Mouse (Mus musculus) adrenal gland, postnatal 36 days (tissue): ENCODE data around the gene Ubxn7. TPM values are rescaled to one million over a fixed set of nuclear protein-coding genes. Genes with fewer than 3 reads are reported as not detected.

Experiments used
- DNase-seq, 2 experiments: peaks; one replicate each; pipeline ENCODE4 v3.0.0; 2021; ENCODE audit warnings: mixed read lengths in 1 of 2
- total RNA-seq, 2 experiments: library from RNA; stranded (reverse); gene quantifications; 2 replicates each; pipeline ENCODE4 v1.2.3; 2021

Ubxn7 gene
- total RNA-seq, 2 experiments from 2014 or later, result 57.4 to 70.5 TPM

DNA sequence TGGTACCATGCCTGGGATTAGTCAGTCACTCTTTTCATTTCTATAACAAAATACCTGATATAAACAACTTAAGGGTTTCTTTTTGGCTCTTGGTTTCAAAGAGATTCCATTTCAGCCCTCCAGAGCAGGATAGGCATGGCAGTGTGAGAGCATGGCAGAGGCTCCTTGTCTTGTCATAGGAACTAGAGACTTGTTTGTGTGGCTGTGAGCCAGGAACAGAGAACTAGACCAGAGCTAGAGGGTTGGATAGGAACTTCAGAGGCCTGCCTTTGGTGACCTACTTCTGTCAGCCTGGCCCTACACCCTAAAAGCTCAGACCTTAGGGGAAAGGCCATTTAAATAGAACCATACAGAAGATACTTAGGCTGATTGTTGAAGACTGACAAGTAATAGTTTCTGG, 50.8 kb downstream of the Ubxn7 start:
- DNase-seq, result no peak

DNA sequence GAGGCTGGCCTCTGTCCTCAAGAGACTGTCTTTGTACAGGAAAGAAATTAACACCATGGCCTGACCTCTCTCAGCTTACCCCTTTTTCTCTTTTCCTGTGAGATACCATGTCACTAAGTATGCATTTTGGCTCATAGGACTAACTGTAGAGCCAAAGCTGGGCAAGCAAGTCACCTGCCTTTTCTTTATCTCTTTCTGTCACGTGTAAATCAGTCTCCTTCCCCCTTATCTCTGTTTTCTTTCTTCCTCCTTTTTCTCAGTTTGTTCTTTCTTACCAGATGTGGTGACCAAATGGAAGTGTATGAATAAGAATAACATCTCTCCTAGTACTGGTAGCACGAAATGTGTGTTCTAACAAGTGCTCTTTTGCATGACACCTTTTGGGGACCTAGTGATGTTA, 52.8 kb downstream of the Ubxn7 start:
- no peak for DNase-seq

DNA sequence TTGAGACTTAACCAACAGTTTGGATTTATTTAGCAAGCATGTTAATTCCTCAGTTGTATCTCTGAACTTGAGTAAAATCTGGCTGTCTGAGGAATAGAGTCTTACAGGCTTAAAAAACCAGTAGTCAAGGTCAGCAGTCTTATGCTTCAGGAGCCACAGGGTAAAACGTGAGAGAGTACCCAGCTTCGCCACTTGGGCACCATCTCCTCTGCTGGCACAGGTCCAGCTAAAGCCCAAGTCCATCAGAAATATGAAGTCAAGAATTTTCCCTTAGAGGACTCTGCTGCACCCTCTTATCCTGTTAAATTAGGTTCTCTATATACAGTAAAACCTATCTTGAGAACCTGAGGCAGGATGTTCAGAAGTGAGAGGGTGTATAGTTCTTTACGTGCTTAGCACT, 54.8 kb downstream of the Ubxn7 start:
- no peak for DNase-seq

DNA sequence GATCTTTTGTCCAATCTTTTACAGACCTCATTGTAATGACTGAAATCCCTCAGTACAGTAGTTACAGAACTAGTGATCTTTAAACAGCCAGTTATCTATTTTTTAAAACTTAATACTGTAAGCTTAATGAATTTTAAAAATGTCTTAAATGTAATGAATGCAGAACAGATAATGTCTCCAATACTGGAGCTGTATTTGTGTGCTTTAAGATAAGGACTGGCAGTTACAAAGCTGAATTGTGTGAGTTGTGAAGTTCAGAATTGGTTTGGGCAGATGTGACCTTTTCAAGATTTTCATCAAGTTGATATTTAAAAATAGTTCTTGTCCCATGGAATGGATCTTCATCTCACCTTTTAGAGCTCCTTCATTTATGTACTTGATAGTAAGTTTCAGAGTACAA, 57.0 kb downstream of the Ubxn7 start:
- no peak for DNase-seq

DNA sequence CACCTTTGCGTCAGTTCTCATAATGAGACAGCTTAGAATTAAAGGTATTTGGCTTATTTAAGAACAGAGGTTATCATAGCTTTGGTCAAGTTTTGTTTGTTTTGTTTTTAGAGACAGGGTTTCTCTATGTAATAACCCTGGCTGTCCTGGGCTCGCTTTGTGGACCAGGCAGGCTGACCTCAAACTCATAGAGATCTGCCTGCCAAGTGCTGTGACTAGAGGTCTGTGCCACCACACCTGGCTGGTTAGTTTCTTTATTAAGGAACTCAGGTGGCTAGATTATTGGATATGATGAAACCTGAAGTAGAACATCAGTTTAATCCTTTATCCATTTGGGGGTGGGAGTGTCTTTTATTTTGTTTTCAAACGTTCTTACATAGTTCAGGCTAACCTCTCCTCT, 57.8 kb downstream of the Ubxn7 start:
- DNase-seq, result no peak

DNA sequence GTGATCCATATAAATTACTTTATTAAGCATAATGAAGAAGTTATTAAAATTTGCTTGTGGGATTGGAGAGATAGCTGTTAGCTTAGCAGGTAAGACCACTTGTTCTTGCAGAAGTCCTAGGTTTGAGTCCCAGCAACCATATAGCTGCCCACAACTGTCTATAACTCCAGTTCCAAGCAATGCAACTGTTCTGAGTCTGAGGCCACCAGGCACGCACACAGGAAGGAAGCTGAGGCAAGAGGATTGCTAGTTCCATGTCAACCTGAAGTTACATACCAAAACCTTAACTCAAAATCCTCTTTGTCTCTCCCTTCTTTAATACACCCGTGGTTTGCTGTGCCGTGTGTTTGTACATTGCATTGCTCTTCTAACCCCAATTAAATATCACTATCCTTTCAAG, 58.8 kb downstream of the Ubxn7 start:
- no peak for DNase-seq

DNA sequence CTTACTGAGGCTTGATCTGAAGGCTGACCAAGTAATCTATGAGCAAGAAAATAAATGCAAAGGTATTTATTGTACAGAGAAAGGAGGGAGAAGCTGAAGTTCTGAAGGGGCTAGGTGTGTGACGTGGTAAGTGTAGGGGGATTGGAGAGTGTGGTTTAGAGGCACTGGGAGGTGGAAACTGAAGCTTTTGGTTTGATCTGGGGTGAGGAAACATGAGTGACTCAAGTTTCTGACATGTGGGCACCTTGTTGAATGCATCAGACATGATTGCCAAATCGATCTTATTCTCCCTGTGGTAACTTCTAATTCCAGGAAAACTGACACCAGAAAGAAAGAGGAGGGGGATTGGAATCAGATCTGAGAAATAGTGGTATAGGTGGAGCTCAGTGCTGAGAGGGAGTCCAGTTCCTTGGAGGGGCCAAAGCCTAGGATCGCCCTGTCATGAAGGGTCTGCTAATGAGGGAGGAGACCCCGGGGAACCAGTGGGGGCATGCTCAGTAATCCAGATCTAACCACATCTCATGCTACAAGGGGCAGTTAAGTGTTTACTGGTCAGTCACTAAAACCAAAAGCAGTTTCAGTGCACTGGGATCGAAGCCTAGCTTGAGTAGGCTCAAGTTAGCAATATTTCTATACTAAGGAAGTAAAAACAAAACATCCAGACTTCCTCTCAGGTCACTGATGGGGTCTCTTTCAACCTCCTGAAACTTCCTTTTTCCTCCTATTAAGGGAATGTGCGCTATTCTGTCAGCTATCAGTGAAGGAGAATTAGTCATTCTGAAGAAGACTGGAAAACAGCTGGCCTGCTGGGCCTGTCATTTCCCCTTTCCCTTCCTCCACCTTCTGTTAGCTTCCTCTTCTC, 63.9 kb downstream of the Ubxn7 start:
- DNase-seq, result no peak

DNA sequence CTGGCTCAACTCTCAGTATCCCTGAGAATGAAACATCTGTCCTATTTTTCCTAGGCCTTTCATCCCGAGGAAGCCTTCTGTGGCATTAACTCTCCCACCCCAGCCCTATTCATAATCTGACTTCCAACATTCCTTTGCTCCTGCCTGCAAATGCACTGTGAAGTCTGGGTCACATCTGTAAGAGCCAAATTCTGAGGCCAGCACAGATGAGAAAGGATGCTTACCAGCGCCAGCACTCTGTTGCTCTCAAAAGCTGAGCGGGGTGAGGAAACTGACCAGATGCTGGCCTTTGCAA, 64.4 kb downstream of the Ubxn7 start:
- DNase-seq, result no peak

DNA sequence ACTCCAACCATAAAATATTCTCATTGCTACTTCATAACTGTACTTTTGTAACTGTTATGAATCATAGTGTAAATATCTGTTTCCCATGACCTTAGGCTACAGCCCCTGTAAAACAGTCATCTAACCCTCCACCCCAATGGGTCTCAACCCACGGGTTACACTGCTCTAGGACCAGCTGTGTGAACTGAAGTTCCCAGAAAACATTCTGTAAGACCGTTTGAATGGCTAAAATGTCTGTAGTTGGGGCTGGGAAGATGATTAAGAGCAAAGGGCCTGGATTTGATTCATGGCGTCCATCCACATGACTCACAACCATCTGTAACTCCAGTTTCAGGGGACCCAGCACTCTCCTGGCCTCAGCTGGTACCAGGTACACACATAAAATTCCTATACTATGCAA, 66.1 kb downstream of the Ubxn7 start:
- DNase-seq, result peak; percentile 9 to 16

DNA sequence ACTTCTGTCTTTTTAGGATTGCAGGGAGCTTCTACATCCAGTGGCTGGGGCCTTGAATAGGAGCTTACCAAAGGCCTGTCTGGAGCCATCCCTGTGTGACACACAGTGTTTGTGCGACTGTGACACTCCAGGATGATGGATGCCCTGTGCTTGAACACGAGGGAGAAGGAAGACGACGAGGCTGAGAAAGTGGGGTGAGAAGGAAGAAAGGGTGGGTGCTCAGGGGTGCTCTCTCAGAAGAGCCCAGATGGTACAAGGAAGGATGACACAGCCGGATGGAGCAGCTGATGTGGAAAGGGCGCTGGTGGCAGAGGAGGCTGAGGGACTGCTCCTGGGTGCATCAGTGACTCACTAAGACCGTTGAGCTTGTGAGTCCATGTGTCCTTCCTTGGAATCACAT, 68.2 kb downstream of the Ubxn7 start, which contains the start of gene Tm4sf19:
Gene Tm4sf19 (plus strand): TSS at position 240 of the 400 bp plus-strand sequence.
- peak; percentile 8 to 15 for DNase-seq

DNA sequence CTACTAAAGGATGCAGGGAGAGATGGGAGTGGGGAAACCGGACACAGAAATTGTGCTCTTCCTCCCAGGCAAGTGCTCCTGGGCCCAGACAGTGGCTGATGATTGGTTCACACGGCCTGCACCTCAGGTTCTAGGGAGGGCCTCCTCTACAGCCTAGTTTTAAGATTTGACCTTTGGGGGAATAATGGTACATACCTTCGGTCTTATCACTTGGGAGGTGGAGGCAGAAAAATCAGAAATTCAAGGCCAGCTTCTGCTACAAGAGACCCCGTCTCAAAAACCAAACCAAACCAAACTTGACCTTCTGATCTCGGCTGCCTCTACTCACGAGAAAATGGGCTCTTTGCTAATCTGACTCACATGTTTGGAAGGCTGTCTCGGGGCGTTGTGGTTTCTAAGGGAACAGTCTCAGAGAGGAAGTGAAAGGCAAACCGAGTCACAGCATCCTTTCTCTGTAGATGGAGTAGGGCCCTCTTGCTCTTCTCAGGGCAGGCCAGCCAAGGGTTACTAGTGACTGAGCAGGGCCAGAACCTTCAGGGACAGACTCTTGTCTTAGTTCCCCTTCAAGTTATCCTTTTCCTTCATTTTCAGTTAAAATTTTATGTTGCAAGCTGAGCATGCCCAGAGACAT, 69.4 kb downstream of the Ubxn7 start:
- no peak for DNase-seq

DNA sequence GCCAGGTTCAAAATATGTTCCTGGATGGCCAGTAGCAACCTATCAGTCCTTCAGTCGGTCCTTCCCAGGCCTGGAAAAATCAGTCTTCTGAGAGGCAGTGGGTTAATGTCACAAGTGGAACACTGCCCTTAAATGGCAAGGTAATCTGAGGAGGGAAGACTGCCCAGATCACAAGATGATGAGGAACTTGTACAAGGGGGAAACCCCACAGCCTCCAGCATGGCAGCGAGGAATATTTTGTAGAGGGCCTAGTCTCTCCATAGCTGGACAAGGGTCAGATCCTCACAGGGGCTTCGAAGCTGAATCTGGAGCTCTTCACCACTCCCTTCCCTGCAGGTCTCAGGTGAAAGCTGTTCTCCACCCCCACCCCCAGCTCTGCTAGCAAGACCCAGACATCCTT, 70.8 kb downstream of the Ubxn7 start:
- no peak for DNase-seq

DNA sequence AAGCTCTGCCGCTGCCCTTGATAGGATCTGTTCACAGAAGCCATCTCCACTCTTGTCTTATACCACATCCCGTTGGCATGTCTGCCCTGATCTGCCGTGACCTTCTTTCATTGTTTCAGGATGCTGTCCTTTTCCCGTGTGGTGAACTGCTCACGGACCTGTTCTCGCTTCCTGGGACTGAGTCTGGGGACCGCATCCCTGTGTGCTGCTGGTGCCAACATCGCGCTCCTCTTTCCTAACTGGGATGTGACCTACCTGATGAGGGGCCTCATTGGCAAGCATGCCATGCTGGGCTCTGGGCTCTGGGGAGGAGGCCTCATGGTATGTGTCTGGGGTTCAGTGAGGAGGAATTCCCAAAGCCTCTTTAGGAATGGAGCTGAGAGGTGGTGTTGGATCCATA, 73.7 kb downstream of the Ubxn7 start:
- no peak for DNase-seq

DNA sequence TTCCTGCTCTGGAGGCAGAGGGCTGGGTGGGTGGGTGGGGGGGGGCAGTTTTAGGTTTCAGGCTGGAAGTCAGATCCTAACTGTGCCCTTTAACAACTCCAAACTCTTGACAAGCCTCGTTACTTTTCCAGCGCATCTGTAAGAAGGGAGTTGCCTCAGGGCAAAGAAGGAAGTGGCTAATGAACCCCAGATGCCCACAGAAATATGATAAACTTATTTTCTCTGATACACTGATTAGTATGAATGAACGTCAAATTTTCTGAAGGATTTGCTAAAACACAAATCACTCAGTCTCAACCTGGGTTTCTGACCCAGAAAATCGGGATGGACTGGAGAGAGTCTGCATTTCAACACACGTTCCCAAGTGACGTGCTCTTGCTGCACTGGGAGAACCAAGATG, 74.6 kb downstream of the Ubxn7 start:
- DNase-seq, result no peak

DNA sequence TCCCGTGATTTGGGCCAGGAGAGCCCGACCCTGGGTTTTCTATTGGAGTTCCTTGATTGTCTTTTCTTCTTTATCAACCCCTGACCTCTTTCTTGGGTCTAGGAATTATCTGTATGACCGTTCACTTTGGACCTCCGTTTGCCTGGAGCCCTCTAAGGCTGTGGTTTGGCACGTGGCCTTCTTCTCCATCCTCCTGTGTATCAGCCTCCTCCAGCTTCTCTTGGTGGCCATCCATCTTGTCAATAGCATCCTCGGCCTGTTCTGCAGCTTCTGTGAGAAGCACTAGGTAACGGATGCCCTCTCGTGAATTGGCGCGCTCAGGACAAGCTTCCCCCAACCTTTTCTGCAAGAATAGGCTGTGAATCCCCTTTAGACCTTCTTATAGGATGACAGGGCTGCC, 75.7 kb downstream of the Ubxn7 start:
- DNase-seq, result no peak

DNA sequence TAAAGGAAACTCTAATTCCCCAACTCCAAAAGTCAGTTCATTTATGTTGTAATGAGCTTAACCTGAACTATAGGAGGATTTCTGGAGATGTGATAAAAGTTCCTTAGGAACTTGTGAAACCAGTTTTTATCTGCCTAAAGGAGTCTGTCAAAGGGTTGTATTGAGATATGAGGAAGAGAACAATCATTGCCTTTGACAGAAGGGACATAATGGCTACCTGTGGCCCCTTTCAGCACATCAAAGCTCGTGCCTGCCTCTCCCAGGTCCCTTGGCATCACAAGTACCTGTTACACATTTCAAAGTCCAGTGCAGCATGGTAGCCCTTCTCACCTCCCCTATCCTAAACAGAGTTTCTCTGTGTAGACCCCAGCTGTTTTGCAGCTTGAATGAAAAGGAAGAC, 85.4 kb downstream of the Ubxn7 start:
- DNase-seq, result no peak

DNA sequence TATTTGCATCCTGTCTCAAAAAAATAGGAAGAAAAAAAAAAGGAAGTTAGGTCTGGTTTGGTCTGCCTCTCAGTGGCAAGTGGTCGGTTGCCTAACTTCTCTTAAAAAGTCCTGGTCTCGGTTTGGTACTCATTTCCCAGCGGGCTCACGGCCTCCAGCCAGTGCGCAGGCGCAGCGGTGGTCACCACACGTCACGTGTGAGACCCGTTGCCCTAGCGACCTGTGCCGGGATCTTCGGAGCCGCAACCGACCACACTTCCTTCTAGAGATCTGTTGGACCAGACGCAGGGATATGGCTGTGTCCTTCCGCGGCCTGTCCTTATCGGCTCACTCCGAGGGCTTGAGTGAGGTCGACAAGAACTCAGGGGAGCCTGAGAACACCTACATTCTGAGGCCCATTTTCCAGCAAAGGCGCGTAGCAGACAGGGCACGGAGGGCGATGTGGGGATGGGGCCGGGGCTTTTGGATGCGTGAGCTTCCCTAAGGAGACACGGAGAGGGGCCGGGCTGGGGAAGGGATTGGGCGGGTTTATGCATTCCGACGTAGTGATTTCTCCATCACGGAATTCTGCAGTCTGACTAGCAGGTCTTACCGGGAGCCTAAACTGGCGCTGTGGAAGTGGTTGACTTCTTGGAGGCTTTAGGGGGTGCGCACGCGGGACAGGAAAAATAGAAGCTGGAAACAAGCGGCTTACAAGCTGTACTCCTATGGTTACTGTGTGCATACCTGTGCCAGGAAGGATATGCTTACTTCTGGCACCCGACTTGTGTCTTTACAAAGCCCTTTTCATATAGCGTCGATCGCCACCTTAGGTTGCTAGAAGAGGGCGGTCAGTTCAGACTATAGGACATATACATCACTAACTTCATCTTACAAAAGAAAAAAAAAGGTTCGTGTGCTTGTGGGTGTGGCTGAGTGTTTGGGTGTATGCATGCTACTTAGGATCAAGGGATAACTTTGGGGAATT, 87.7 kb downstream of the Ubxn7 start, which contains the start of gene Tctex1d2:
Gene Tctex1d2 (plus strand): TSS at position 186 of the 967 bp plus-strand sequence.
- peak; percentile 96 to 97 for DNase-seq

DNA sequence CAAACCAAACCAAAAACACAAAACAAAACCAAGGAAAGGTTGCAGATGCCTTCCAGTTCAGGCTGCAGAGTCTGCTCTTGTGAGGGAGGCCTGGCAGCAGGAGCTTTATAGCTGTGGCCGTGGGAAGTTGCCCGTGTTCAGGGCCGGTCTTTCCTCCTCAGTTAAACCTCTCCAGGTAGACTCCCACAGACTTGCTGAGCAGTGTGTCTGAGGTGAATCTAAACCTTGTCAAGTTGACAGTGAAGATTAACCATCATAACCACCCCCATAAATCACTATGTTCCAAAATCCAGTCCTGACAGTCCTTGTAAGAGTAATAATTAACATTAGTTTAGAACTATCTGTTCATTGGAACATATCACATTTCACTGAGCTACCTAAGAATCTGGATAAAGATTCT, 95.4 kb downstream of the Ubxn7 start:
- DNase-seq, result no peak

DNA sequence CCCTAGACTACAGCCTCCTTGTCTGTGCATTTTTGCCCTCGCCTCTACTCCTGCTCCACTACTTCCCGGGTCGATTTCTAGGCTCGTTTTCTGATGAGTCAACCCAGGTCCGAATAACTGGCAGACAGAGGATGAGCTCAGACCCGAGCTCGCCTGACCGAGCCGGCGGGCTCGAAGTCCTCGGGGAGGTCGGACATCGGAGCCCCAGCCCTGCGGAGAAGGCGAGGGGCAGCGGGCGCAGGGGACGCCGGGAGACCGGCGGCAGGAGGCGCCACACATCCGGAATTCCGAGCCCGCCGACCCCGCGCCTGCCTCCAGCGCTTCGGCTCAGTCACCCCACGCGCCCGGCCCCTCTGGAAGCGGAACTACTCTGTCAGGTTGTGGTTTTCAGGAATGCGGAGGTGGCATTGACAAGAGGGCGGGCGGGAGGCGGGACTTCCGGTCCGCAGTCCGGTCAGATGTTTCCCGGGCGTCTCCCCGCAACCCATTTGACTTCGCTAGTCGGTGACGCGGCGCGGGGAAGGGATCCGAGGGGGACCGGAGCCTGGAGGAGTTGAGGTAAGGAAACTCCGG, 98.5 kb downstream of the Ubxn7 start, which contains the start of gene Pcyt1a:
Gene Pcyt1a (plus strand): TSS at position 448 of the 573 bp plus-strand sequence.
- peak; percentile 91 to 93 for DNase-seq

DNA sequence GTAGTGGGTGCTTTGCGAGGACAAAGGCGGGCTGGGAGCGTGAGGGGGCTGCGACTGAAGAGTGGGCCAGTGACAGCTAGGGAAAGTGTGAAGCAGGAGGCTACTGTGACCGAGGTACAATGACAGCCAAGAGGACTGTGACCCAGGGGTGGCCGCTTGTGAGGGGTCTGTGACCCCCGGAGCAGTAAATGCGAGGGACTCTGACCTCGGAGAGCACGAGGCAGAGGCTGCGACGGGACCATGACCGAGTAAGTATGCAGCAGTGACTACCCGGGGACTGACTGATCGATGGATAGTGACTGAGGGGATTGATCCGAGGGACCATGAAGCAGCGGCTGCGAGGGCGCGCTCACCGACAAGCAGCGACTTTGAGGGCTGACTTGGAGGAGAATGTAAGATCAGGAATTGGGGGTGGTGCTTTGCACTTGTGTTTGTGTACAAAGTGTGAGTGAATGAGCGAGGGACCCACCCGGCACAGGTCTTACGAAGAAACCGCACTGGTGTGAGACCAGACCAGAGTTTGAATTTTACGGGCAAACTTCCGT, 99.1 kb downstream of the Ubxn7 start:
- peak in 1 of 2 experiments; percentile 34 for DNase-seq

DNA sequence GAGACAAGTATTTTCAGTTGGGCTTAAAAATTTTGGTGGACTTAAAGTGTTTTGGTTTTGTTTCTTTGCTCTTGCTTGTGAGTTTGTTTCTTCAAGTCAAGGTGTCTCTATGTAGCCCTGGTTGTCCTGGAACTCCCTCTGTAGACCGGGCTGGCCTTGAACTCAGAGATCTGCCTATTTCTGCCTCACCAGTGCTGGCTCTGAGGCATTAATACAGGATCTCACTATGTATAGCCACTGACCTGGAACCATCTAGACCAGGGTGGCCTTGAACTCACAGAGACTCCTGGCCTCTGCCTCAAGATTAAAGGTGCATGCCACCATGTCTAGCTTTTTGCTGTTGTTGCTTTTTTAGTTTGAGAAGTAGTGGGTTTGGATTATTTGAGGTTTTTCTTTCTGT, 99.9 kb downstream of the Ubxn7 start:
- DNase-seq, result peak in 1 of 2 experiments; percentile 10

DNA sequence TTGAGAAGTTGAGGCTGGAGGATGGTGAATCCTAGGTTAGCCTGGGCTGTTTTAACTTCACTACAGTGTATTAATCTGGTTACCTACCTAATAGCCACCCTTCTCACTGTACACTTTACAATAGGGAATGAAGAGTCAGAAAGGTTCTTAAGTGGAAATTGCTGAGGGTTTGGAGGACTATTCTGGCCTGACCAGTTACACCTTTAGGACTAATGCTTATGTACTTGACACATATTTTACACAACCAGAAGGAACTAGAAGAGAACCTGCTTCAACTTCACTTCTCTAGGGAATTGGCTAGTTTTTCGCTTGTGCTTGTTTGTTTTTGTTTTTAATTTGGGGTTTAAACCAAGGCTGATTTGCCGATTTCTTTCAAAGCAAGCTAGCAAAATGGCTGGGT, 101.1 kb downstream of the Ubxn7 start:
- no peak for DNase-seq
